Mouse (Mus musculus) urinary bladder, postnatal 14 days (tissue): Measurements from ENCODE around the gene Zfp454.

ENCODE experiments used
- DNase-seq: peaks from one replicate; pipeline ENCODE4 v3.0.0; 2021; ENCODE audit warnings: low spot score

The Zfp454 gene

GRCm38 (mm10) chr11:50841023-50841735 is 46.3 kb downstream of the Zfp454 start, which contains the start of gene Zfp879:
Gene Zfp879, minus strand, starts transcription at chr11:50841552.
- peak; percentile 92 for DNase-seq

GRCm38 (mm10) chr11:50835727-50836126 is 51.7 kb downstream of the Zfp454 start:
- no peak for DNase-seq

GRCm38 (mm10) chr11:50827010-50827953 is 60.2 kb downstream of the Zfp454 start, which contains the start of gene Zfp354c:
Gene Zfp354c, minus strand, starts transcription at chr11:50827724.
- DNase-seq, result peak; percentile 85

GRCm38 (mm10) chr11:50826214-50826613 is 61.2 kb downstream of the Zfp454 start:
- DNase-seq, result no peak
